Mouse (Mus musculus) midbrain, embryonic 16.5 days (tissue): Measurements from ENCODE around the gene Gmds. TPM values are rescaled to one million over a fixed set of nuclear protein-coding genes. Genes with fewer than 3 reads are reported as not detected.

Experiments used
- ATAC-seq: fragments of 200-750 bp; cut with Nextera tagmentation; 2 replicates; pipeline ENCODE4 v1.8.0; 2017; ENCODE audit warnings: moderate TSS enrichment
- H3K27ac ChIP-seq: fragments of 300-500 bp; sonication (generic); 2 replicates; pipeline ENCODE4 v1.5.1; 2014; ENCODE audit warnings: mild to moderate bottlenecking, low read length, mixed read lengths
- H3K27me3 ChIP-seq: fragments of 300-500 bp; sonication (generic); 2 replicates; pipeline ENCODE4 v1.6.1; 2014; ENCODE audit warnings: low read depth, low read length, mixed read lengths; ENCODE audit not compliant: control insufficient read depth, insufficient read depth
- H3K36me3 ChIP-seq: fragments of 300-500 bp; sonication (generic); 2 replicates; pipeline ENCODE4 v1.6.1; 2014; ENCODE audit warnings: mild to moderate bottlenecking, low read length, moderate library complexity, mixed read lengths; ENCODE audit not compliant: control insufficient read depth, insufficient read depth
- H3K4me1 ChIP-seq: fragments of 300-500 bp; sonication (generic); 2 replicates; pipeline ENCODE4 v1.6.1; 2014; ENCODE audit warnings: mild to moderate bottlenecking, low read length, mixed read lengths; ENCODE audit not compliant: control insufficient read depth, insufficient read depth
- H3K4me2 ChIP-seq: fragments of 300-500 bp; sonication (generic); 2 replicates; pipeline ENCODE4 v1.6.1; 2014; ENCODE audit warnings: mild to moderate bottlenecking, low read length, mixed read lengths
- H3K4me3 ChIP-seq: fragments of 300-500 bp; sonication (generic); 2 replicates; pipeline ENCODE4 v1.5.1; 2014; ENCODE audit warnings: low read depth, mild to moderate bottlenecking, low read length, moderate library complexity, mixed read lengths
- H3K9ac ChIP-seq: fragments of 300-500 bp; sonication (generic); 2 replicates; pipeline ENCODE4 v1.6.1; 2014; ENCODE audit warnings: low read depth, low read length, mixed read lengths
- H3K9me3 ChIP-seq: fragments of 300-500 bp; sonication (generic); replicated peaks from 2 replicates; pipeline ENCODE4 v1.6.1; 2014; ENCODE audit warnings: mild to moderate bottlenecking, low read length, mixed read lengths; ENCODE audit not compliant: control insufficient read depth, poor library complexity, severe bottlenecking
- WGBS: fragments of 180-500 bp; shearing (Covaris S2); extraction: QIAGEN DNeasy Blood & Tissue Kit; methylation state at CpG from one replicate; pipeline ENCODE4 v1.1.7; 2014; 5-methylcytosine and 5-hydroxymethylcytosine counted together
- polyA plus RNA-seq: library from polyadenylated mRNA; unstranded; fragments of >200 nt; fragmentation: Nextera tagmentation; extraction: Ambion mirVana; gene quantifications from 2 replicates; pipeline ENCODE4 v1.2.1, GENCODE M21; 2015

Gmds gene
- polyA plus RNA-seq, 1 experiment from 2014 or later, result 34.9 TPM

DNA sequence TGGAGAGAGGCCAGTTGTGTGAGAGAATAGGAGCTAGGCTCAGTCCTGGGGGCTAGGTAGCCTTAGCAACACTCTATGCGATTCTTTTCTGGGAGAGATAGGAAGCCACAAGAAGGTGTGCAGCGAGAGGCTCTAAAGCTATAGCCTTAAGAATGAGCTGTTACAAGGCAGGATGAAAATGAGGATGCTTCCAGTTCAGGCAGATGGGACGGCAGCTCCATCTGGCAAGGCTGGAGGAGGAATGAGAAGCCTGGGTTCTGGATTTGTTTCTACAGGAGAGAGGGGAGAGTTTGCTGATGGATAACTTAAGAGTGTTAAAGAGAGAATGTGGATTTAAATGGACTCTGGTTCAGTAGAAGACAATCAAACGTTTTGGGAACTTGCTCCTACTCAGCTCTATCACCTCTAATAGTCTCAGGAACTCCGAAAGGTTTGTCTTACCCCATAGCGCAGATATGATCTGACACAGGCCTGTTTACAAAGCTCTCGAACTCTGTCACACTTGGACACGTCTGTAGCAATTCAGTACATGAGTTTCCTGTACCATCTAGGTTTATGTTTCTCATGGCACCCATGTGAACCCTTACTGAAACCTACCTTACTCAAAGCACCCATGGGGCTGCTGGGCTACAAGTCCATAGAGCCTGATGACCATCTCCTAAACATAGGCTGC lies 459.6 kb downstream of the Gmds start:
- Histone ChIP-seq H3K4me3 (no peak overlapping the region), H3K9me3 (no peaks in the 10 kb centered on the region), H3K36me3 (no peaks in the 10 kb centered on the region), H3K4me1 (no peaks in the 10 kb centered on the region), H3K27me3 (no peaks in the 10 kb centered on the region), H3K4me2 (no peak overlapping the region), H3K9ac (no peak overlapping the region), H3K27ac (no peak overlapping the region)
- no peak for ATAC-seq
- WGBS, result 86% methylated on average over 8 of the region's 8 CpGs

DNA sequence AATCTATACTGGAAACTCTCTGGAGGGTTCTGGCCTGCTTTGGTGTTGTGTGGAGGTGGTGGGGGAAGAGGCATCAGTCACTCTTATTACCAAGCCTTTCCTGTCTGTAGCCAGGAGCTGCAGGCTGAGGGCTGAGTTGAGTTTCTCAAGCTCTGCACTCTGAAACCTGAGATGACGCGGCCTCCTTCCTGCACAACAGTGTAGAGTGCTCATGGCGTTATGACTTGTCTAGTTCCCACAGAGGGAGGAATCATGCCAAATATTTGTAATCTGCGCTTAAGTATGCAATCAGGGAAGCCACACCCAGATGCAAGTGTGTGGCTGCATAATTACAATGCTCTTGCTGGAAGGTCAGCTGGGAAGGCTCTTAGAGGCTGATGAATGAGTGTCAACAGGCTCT lies 461.5 kb downstream of the Gmds start:
- H3K36me3 ChIP-seq, result no peaks in the 10 kb centered on the region
- WGBS, result 81% methylated on average over 4 of the region's 4 CpGs
- H3K4me2 ChIP-seq, result no peak overlapping the region
- no peaks in the 10 kb centered on the region for H3K4me1 ChIP-seq
- no peak overlapping the region for H3K4me3 ChIP-seq
- no peak overlapping the region for H3K9ac ChIP-seq
- H3K27me3 ChIP-seq, result no peaks in the 10 kb centered on the region
- H3K9me3 ChIP-seq, result no peaks in the 10 kb centered on the region
- H3K27ac ChIP-seq, result no peak overlapping the region
- ATAC-seq, result no peak

DNA sequence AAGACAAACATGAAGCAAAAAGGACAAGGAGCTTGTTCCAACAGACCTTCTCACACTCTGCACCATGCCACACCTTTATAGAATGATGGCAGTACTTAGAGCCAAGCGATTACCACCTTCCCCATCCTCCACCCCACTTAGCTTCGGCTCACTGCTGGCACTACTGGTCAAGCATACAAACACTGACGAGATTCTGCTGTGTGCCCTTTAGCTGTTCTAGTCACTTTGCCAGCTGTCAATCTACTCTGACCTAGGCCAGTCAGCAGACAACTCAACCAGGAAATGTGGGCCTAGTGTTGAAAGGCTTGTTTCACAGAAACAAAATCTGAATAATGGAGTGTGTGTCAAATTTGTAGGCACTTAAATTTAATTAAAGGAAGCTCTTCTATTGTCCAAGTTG lies 464.1 kb downstream of the Gmds start:
- Histone ChIP-seq H3K4me1 (no peaks in the 10 kb centered on the region), H3K9me3 (no peaks in the 10 kb centered on the region), H3K4me2 (no peak overlapping the region), H3K27ac (no peak overlapping the region), H3K4me3 (no peak overlapping the region), H3K36me3 (no peaks in the 10 kb centered on the region), H3K27me3 (no peaks in the 10 kb centered on the region), H3K9ac (no peak overlapping the region)
- whole genome bisulfite sequencing, result 66% methylated on average over 3 of the region's 3 CpGs
- ATAC-seq, result no peak

DNA sequence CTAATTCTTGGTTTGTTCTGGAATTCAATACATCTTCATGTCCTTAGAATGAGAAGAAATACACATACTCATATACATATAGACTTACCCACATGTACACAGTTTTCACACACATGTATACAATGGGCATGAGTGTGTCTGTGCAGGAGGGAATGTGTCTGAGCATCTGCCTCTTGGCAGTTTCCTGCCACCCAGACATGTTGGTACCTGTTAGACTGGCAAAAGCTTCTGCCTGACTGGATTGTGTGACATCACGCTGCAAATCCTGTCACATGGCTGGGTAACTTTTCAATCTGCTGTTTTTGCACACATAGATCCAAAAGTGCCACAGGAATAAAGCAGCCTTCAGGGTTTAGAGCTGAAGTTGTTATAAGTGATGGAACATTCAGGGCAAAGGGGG lies 465.3 kb downstream of the Gmds start:
- Histone ChIP-seq H3K36me3 (no peaks in the 10 kb centered on the region), H3K4me3 (no peak overlapping the region)
- WGBS, result 83% methylated on average over 1 of the region's 1 CpGs

GRCm38 (mm10) chr13:31864786-31865185 lies 473.8 kb downstream of the Gmds start:
- Histone ChIP-seq H3K4me2 (no peak overlapping the region), H3K36me3 (no peaks in the 10 kb centered on the region), H3K4me3 (no peak overlapping the region), H3K27ac (no peak overlapping the region), H3K9me3 (no peaks in the 10 kb centered on the region), H3K4me1 (no peaks in the 10 kb centered on the region), H3K9ac (no peak overlapping the region), H3K27me3 (no peaks in the 10 kb centered on the region)
- no peak for ATAC-seq
- 89% methylated on average over 5 of the region's 5 CpGs for WGBS

More for the DNA sequence above, 465.3 kb downstream of the Gmds start:
- H3K4me1 ChIP-seq, result no peaks in the 10 kb centered on the region
- ATAC-seq, result no peak
- H3K9me3 ChIP-seq, result no peaks in the 10 kb centered on the region
- H3K4me2 ChIP-seq, result no peak overlapping the region
- no peak overlapping the region for H3K9ac ChIP-seq
- H3K27me3 ChIP-seq, result no peaks in the 10 kb centered on the region
- H3K27ac ChIP-seq, result no peak overlapping the region

DNA sequence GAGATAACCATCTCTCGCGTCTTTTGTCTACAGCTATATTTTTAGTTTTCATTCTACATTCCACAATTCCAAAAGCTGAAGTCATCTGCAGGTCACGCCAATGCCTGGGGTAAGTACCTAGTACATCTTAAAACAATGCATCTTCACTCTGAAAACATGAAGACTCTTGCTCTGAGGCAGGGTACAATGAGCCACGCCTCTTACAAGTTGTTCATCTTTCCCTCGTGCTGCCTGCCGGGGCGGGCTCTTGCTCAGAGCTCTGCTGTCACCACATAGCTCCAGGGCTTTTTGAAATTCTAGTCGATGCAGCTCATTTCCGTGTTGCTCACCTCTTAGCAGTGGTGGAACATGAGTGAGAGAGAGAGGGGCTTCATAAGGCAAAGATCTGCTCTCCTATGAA lies 475.1 kb downstream of the Gmds start:
- Histone ChIP-seq H3K36me3 (no peaks in the 10 kb centered on the region), H3K9me3 (no peaks in the 10 kb centered on the region), H3K4me3 (no peak overlapping the region), H3K9ac (no peak overlapping the region), H3K4me2 (no peak overlapping the region), H3K4me1 (no peaks in the 10 kb centered on the region), H3K27me3 (no peaks in the 10 kb centered on the region), H3K27ac (no peak overlapping the region)
- ATAC-seq, result no peak
- WGBS, result 78% methylated on average over 9 of the region's 9 CpGs

GRCm38 (mm10) chr13:31860200-31860599 lies 478.3 kb downstream of the Gmds start:
- Histone ChIP-seq H3K9ac (no peak overlapping the region), H3K36me3 (no peaks in the 10 kb centered on the region), H3K27ac (no peak overlapping the region), H3K4me1 (no peaks in the 10 kb centered on the region), H3K4me3 (no peak overlapping the region), H3K4me2 (no peak overlapping the region), H3K27me3 (no peaks in the 10 kb centered on the region), H3K9me3 (no peaks in the 10 kb centered on the region)
- no peak for ATAC-seq
- 91% methylated on average over 5 of the region's 5 CpGs for WGBS

GRCm38 (mm10) chr13:31854000-31854399 lies 484.5 kb downstream of the Gmds start:
- Histone ChIP-seq H3K4me2 (no peak overlapping the region), H3K9me3 (no peaks in the 10 kb centered on the region), H3K4me3 (no peak overlapping the region), H3K9ac (no peak overlapping the region), H3K36me3 (no peaks in the 10 kb centered on the region), H3K4me1 (no peaks in the 10 kb centered on the region), H3K27me3 (no peaks in the 10 kb centered on the region), H3K27ac (no peak overlapping the region)
- 74% methylated on average over 4 of the region's 4 CpGs for WGBS
- ATAC-seq, result no peak

- no peak overlapping the region for H3K9ac ChIP-seq
- no peak for ATAC-seq
- H3K27me3 ChIP-seq, result no peaks in the 10 kb centered on the region
- no peaks in the 10 kb centered on the region for H3K4me1 ChIP-seq
- 57% methylated on average over 2 of the region's 2 CpGs for WGBS
- no peak overlapping the region for H3K4me3 ChIP-seq
- H3K36me3 ChIP-seq, result no peaks in the 10 kb centered on the region
- H3K9me3 ChIP-seq, result no peaks in the 10 kb centered on the region
- H3K27ac ChIP-seq, result no peak overlapping the region
- no peak overlapping the region for H3K4me2 ChIP-seq
Measured at GRCm38 (mm10) chr13:31853564-31853963, 485.0 kb downstream of the Gmds start.
